Mouse (Mus musculus) lung, postnatal 36 days (tissue): ENCODE results near the gene Mknk2.
"Not testable (repeated sequence)": the region's sequence is repeated elsewhere in the genome, so short reads cannot be mapped to it uniquely, and the experiment has no call there.

Experiments
- DNase-seq: peaks from one replicate; pipeline ENCODE4 v3.0.0; 2022; ENCODE audit warnings: mixed read lengths

Mknk2 gene

GRCm38 (mm10) chr10:80649910-80650309 is 28.0 kb downstream of the Mknk2 start:
- not testable (repeated sequence) for DNase-seq

DNA sequence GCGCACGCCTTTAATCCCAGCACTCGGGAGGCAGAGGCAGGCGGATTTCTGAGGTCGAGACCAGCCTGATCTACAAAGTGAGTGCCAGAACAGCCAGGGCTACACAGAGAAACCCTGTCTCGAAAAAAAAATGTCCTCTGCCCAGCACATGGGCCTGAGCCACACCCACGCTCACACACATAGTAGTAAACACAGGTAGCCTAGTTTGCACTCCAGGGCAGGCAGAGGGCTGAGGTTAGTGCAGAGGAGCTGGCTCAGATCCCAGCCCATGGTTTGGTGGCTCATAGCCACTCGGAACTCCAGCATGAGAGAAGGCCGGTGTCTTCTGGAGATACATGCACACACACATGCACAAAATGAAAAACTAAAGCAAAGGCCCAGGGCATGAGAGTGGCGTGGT is 31.0 kb downstream of the Mknk2 start:
- DNase-seq, result no peak

- no peak for DNase-seq
These were observed 42.6 kb downstream of the Mknk2 start for GRCm38 (mm10) chr10:80635345-80635744.

GRCm38 (mm10) chr10:80628925-80629324 is 49.0 kb downstream of the Mknk2 start:
- no peak for DNase-seq

DNA sequence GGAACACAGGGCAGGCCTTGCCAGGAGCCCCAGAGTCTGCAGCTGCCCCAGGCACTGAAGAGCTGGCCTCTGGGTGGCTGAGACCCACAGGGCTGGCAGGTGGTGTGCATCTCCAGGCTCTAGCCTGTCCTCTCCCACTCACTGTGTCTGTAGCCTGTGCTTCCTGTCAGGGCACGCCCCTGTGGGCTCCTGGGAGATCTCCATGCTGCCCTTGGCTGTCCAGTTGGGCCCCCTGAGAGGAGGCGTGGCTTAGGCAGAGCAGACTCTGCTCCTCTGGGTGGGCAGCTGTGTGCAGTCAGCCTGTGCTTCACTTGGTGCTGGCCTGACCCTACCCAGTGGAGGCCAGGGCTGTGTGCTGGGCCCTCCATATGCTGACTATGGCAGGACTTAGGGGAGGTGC is 50.2 kb downstream of the Mknk2 start:
- DNase-seq, result no peak

DNA sequence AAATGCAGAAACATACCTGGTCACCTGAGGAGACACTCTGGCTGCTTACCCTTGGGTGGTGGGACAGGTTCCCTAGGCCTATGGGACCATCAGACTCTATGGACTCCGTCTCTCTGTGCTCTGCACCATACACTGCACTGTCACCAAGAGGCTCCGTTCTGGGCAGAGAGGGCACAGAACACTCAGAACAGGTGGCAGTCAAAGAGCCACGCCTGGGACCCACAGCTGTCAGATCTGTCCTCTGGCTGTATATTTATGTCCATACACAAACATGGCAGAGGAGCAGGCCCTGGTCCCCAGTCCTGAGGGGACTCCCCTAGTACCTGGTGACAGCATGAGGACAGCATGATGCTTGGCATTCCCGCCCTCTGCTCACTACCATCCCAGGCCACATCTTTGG is 52.1 kb downstream of the Mknk2 start:
- no peak for DNase-seq

DNA sequence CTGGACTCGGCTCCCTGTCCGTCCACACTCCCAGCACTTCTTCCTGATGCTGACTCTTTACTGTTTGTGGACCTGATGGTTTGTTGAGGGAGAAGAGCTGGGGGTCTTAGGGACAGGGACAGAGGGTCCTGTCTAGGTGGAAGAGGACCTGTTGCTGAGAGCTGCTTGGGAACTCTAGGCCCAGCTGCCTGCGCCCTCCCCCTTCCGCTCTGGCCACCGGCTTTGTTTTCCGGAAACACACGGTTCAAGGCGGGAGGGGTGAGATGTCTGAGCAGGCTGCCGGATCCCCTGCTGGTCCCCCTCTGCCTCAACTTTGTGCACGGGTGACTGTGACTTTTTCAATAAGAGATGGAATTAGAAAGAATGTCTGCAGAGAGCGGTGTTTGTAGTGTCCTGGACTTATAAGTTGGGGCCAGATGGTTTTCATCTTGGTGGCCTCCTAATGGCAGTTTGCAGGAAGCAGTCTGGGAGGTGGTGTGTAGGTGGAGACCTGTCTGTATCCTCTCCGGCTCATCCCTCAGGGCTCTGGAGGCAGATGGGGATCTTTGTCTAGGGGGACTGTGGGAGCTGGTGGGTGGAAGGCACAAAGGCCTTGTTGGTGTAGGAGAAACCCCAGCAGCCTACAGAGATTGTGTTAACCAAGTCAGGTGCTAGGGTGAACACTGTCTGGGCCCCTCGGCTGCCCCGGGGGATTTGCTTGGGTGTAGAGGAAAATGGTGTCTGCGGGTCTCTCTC is 54.3 kb downstream of the Mknk2 start:
- peak; percentile 82 for DNase-seq

DNA sequence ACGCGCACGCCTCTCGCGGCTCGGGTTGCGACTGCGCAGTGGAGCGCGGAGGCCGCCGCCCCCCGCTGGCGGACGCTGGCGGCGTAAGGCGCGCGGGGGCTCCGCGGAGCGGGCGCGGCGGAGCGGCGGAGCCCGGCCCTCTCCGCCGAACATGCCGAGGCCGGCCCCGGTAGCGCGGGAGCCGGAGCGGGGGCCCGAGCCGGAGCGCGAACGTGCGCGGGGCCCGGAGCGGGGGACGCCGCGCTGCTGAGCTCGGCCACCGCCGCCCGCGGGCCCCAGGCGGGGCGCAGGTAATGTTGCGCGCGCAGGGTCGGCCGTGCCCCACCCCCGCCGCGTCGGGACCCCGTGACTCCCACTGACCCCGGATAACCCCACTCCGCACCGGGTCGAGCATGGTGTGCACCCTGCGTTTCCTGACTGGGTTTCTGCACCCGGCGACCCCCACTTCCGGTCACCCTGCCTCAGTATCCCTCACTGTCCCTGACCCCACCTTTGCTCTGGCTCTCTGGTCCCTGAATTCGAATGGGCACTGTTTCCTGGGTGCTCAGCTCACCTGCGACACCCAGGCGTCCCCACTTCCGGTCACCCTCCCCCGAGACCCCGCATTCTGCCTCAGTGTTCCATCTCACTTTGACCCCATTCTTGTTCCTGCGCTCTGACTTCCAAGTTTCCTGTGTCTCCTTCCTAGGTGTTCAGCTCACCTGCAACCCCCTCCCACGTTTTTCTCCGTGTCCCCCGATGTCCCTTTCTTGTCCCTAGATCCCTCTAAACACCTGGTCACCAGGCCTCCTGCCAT is 55.1 kb downstream of the Mknk2 start, which contains the start of gene Csnk1g2:
Gene Csnk1g2 (plus strand): TSS at position 178 of the 796 bp plus-strand sequence.
- DNase-seq, result peak; percentile 56

GRCm38 (mm10) chr10:80621940-80622660 is 55.8 kb downstream of the Mknk2 start:
- peak; percentile 100 for DNase-seq

GRCm38 (mm10) chr10:80621690-80621939 is 56.3 kb downstream of the Mknk2 start:
- DNase-seq, result no peak

GRCm38 (mm10) chr10:80620796-80621689 is 56.9 kb downstream of the Mknk2 start:
- DNase-seq, result no peak

GRCm38 (mm10) chr10:80620365-80620764 is 57.5 kb downstream of the Mknk2 start:
- no peak for DNase-seq

- no peak for DNase-seq
These were observed 58.3 kb downstream of the Mknk2 start for GRCm38 (mm10) chr10:80619465-80620244.

DNA sequence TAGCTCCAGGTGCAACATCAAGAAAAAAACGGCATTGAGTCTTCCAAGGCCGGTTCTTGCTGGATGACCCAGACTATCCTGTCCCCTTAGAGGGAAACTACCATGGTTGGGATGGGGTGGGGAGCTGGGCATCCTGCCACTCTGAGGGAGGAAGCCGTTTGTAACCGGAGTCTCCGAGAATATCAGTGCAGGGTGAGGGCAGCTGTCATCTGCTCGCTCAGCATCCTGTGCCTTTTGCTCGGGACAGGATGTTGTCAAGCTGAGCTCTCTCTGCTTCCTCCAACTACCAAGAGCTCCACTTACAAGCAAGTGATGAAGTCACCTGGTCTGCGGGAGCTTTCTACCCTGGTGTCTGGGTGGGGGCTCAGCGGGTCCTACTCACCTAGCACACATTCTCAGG is 59.7 kb downstream of the Mknk2 start:
- DNase-seq, result peak; percentile 76
